Mouse (Mus musculus) liver, adult 2 months (tissue): Measurements from ENCODE around the gene Cd300ld3.

Experiments
- CTCF ChIP-seq: fragments of 200-500 bp; IDR thresholded peaks from 2 replicates; pipeline ENCODE4 v1.5.1; 2011; ENCODE audit warnings: low read depth, low read length, control low read depth
- POLR2A ChIP-seq: fragments of 200-500 bp; IDR thresholded peaks from 2 replicates; pipeline ENCODE4 v1.6.1; 2011; ENCODE audit warnings: low read length, control low read depth; ENCODE audit not compliant: insufficient read depth; ENCODE audit errors: extremely low read depth

DNA sequence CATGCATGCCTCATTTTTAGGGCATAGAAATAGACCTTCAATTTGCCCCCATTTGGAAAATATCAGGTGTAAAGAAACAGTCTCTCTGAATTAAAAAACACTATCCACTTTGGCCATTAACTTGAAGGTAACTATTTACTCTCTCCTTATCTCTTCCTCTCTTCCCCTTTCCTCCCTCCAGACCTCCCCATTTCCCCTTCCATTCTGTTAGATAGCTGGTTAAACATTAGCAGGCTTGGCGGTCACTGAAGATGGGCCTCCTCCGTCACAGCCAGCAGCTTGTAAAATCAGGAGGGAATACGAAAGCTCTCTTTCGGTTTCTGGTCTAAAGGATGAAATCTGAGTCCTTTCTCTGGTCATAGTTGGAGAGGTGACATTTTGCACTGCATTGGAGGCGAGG lies 27.6 kb upstream of the Cd300ld3 start:
- TF ChIP-seq CTCF (no peak), POLR2A (no peak)
